Mouse (Mus musculus) monocyte, adult 5-6 weeks (primary cell): ENCODE measurements around the gene Fam174b. TPM values are rescaled to one million over a fixed set of nuclear protein-coding genes. Genes with fewer than 3 reads are reported as not detected.

Source experiments
- ATAC-seq: fragments of 153-309, 156-312 bp; replicated peaks from 2 replicates; pipeline ENCODE4 v1.8.0; 2017; ENCODE audit warnings: mild to moderate bottlenecking; ENCODE audit not compliant: low TSS enrichment, insufficient number of reproducible peaks, severe bottlenecking, poor library complexity, low FRiP score
- total RNA-seq: library from RNA; stranded (forward); fragments of 200-1000, 200-491, 200-594 nt; gene quantifications from 3 replicates; pipeline ENCODE4 v1.2.3, GENCODE M21; 2017

The Fam174b gene
- total RNA-seq, 1 experiment from 2014 or later, result 8.8 TPM

- ATAC-seq, result no peak
Measured at GRCm38 (mm10) chr7:73792155-73792554, 52.1 kb downstream of the Fam174b start.

- ATAC-seq, result no peak
Measured at GRCm38 (mm10) chr7:73792641-73793040, 52.5 kb downstream of the Fam174b start.

GRCm38 (mm10) chr7:73809261-73809660, 69.2 kb downstream of the Fam174b start:
- no peak for ATAC-seq

- ATAC-seq, result no peak
Measured at GRCm38 (mm10) chr7:73811439-73811838, 71.3 kb downstream of the Fam174b start.

- ATAC-seq, result no peak
Measured at GRCm38 (mm10) chr7:73812176-73812575, 72.1 kb downstream of the Fam174b start.

GRCm38 (mm10) chr7:73813887-73814286, 73.8 kb downstream of the Fam174b start:
- ATAC-seq, result no peak

- ATAC-seq, result no peak
Measured at GRCm38 (mm10) chr7:73814454-73814853, 74.4 kb downstream of the Fam174b start.

GRCm38 (mm10) chr7:73816255-73816996, 76.3 kb downstream of the Fam174b start:
- no peak for ATAC-seq

- no peak for ATAC-seq
Measured at GRCm38 (mm10) chr7:73819366-73819765, 79.3 kb downstream of the Fam174b start.

Other genes with a start within 250 kb of the Fam174b start
- gene Chd2, start 198.5 kb upstream of the Fam174b start, total RNA-seq, result 241 to 361 TPM (median 252 TPM) in 3 replicates